Mouse (Mus musculus) kidney, adult 9 months (tissue): ENCODE data around the gene Ctsw.

Experiments
- DNase-seq: peaks from one replicate; pipeline ENCODE4 v3.0.0; 2022

Gene Ctsw

DNA sequence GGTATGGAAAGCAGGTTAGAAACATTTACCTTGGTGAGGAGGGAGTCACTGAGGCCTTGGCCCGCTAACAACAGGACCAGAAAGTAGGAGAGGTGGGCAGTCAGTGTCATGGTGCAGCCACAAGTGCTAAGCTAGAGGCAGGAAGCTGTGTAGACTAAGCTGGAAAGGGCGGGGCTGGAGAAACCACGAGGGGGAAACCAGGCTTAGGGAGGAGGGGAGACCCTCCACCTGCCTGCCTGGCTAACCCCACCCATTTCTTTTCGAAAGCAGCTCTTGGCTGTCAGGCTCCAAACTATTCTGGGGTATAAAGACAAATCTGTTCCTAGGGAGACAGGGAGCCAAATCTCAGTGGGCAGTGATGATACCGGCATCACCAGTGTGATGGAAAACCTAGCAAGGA lies at the start of gene Ctsw:
Gene Ctsw (minus strand): TSS at position 134 of the 400 bp plus-strand sequence.
- no peak for DNase-seq

DNA sequence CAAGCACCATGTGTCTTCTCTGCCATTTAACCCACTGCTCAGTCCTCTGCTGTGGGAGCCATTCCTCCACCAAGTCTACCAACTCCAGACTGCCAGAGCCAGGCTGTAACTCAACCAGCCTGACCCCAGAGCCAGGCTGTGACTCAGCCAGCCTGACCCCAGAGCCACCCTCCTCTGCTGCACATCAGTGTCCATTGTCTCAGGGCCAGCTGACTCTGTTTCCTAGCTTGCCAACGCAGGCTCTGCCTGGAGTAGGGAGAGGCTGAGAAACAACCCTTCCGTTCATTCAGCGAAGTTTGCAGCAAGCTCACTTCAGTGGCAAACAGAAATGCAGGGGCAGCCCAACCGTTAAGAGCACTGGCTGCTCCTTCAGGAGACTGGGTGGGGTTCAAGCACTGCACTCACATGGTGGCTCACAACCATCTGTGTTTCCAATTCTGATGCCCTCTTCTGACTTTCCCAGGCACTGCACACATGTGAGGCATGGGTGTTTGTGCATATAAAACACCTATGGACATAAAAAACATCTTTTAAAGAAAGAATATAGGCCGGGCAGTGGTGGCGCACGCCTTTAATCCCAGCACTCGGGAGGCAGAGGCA lies 48.7 kb upstream of the Ctsw start:
- DNase-seq = no peak

DNA sequence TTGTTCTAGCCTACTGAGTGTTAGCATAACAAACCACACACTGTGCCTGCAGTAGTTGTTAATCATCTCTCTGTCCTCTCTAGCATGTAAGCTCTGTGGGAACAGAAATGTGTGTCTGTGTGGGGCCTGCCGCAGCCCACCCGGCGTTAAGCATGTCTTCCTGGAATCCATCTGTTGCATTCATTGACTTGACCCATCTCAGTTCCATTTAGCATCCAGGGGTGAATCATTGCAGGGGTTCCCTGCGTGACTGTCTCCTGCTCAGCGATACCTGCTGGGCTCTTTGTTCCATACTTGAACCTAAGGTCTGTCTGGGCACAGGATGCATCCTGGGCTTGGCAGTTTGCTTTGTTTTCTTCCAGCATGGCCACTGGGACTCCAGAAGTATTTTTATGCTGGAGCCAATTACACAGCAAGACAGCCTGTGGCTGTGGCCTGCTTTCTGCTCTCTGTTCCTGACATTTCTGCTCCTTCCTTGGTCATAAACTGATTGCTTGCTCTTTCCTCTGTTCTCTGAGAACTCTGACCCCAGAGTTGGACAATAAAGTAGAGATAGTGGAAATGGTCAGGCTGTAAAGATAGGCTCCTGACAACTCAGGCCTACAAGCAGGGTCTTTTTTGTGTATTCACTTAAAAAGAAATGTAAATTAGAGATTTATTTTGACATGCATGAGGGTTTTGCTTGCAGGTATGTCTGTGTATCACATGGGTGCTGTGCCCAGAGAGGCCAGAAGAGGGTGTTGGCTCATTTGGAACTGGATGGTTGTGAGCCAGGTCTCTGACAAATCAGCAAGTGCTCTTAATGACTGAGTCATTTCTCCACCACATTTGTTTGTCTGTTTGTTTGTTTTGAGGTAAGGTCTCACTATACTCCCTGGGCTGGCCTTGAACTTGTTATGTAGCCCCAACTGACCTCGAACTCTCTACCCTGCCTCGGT lies 47.8 kb upstream of the Ctsw start:
- DNase-seq = peak; percentile 34

DNA sequence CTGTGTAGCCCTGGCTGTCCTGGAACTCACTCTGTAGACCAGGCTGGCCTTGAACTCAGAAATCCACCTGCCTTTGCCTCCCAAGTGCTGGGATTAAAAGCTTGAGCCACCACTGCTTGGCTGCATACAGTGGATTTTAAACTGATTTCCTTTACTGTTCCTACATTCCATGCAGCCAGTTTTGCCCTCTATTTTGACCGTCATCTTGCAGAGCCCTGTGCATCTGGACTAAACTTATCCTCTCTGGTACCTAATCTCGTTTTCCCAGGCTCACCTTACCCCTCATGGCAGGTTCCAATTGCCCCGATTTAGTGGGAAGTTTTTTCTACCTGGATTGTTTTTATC lies 44.7 kb upstream of the Ctsw start:
- DNase-seq = no peak

DNA sequence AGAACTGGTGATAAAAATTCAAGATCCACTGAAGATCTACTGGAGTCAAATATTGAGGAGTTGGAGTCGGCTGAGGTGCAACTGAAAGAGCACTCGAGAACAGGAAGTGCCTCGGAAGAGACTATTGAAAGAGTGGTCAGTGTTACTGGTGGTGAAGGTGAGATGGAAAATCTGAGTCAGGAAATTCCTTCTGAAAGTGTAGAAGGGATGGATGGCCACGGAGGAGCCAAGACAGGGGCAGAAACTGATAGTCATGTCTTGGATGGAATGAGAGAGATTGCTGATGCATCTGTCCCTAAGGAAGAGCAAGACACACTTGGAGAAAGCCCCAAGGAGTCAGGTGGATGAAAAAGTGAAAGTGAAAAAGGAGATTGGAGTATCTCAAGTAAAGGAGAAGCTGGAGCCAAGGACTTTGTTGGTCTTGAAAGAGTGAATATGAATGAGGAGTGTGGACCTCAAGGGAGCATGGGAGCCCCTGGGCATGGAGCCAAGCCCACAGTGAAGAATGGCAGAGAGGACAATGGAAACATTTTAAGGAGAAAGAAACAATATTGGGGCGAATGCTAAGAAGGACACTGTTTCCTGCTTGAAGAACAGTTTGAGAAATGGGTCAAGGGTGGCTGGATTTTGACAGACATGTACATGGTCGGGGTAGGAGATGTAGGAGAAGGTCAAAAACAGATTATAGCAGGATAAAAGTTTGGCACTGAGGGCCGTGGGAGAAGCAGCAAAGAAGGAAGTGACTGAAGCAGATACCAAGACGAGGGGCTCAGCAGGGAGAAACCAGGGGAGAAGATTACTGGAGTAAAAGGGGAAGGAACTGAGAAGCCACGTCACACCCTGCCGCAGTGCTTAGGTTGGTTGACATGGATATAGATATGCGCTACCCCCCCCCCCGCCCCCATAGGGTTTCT lies 44.0 kb upstream of the Ctsw start:
- no peak for DNase-seq

DNA sequence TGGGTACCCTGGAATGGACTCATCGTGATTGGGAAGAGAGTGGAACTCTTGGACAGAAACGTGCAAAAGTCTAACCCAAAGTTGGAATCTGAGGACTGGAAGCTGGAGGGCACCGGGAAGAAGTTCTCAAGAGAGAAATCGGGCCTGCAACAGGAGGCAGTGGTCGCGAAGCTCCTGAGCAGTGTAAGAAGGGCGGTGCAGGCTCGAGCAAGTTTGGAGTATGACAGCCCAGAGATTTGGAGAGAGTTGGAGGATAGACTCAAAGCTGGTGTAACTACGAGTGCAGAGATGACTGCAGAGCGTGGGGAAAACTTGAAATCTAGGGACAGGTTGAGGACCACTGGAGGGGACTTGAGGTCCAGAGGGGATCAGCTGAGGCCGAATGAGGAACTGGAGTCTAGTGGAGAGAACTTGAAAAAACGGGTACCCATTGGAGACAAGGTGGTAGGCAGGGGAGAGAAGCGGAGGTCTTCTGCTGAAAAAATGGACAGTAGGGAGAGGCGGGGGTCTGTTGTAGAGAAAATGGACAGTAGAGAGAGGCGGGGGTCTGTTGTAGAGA lies 42.8 kb upstream of the Ctsw start:
- DNase-seq = no peak

DNA sequence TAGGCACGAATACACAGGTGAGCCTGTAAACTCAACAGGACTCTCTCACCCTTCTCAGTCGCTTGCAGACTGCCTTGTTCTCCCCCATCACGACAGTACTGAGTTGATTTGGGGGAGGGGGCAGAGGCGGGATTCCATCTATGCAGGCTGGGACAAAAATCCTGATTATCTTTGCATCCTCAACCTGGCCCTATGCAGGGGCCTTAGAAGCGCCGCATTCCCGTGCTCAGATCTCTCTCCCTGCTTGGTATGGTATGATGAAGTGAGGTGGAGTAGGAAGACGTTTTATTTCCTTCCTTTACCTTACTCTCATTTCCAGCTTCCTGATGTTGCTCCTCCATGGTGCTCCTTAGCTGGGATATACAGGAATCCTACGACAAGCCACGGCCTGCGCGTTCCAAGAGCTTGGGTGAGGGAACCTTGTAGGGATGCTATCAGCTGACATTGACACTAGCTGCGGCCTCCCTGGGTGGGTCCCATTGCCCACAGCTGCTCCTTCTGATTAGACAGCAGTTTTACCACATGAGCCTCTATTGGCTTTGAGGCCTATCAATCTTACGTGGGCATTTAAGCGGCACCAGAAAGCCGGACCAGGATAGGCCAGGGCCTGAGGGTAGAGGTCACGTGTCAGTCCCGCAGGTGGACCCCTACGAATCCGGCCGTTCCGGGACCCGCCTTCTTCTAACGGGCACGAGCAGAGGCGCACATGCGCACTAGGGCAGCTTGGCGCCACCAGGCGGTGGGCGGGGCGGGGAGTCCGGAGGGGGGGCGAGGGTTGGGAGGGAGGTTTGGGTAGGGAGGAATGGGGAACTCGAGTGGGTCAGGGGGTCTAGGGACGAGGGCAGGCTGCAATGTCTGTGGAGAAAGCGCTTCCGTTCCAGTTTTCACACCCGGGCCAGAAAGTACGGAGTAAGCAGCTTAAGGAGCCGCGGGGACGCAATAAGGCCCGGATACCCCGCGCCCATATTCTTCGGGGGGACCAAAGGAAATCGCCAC lies 42.0 kb upstream of the Ctsw start, which contains the start of gene Snx32:
Gene Snx32 (minus strand): TSS at position 508 of the 996 bp plus-strand sequence.
- peak; percentile 99 for DNase-seq

DNA sequence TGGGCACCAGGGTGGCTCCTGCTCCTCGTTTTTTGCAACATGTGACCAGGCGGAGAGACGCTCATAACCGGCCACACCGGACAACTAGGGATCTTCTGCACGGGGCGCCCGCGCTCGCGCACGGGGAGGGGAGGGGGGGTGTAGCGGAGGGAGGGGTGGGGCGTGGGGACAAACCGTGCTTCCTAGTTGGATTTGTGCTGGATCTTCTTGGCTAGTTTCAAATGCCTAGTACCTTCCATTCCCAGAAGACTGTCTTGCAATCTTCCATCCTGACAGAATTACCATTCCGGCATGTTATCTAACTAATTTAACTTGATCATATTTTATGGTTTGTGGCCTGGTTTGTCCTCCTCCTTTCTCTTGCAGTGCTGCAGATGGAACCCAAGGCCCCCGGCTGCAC lies 35.4 kb upstream of the Ctsw start, which contains the start of gene 1700020D05Rik:
Gene 1700020D05Rik (minus strand): TSS at position 101 of the 400 bp plus-strand sequence.
- no peak for DNase-seq

DNA sequence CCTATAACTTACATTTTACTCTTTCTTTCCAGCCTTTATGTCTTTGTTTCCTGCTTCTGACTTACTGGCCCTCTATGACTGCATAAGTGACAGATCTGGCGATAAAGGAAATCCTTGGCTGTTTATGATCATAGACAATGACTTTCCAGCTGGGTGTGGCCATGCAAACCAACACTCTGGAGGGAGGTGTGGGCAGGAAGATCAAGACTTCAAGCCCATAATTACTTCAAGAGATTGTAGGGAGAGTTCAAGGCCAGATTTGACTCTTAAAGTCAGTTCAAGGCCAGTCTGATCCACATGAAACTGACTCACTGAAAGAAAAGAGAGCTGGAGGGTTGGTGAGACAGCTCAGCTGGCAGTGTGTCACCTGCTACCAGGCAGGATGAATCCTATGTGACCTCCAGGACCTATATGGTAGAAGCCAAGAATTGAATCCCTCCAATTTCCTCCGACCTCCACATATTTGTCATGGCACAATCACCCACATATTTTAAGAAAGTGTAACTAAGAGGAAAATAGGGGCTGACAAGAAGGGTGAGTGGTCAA lies 32.1 kb upstream of the Ctsw start:
- no peak for DNase-seq

DNA sequence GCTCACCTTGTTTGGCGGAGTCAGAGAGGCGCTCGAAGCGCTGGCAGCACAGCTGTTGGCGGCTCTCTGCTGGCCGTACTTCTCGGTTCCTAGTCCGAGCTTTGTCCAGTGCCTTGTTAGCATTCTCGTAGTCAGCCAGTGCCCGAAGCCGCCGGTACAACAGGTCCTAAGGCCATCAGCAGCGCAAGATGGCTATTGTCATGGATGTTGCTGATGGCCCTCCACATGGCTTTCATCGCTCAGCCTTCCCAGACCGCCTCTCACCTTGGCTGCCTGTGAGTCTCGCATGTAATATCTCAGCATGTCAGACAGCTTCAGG lies 27.7 kb upstream of the Ctsw start:
- DNase-seq = peak; percentile 17

DNA sequence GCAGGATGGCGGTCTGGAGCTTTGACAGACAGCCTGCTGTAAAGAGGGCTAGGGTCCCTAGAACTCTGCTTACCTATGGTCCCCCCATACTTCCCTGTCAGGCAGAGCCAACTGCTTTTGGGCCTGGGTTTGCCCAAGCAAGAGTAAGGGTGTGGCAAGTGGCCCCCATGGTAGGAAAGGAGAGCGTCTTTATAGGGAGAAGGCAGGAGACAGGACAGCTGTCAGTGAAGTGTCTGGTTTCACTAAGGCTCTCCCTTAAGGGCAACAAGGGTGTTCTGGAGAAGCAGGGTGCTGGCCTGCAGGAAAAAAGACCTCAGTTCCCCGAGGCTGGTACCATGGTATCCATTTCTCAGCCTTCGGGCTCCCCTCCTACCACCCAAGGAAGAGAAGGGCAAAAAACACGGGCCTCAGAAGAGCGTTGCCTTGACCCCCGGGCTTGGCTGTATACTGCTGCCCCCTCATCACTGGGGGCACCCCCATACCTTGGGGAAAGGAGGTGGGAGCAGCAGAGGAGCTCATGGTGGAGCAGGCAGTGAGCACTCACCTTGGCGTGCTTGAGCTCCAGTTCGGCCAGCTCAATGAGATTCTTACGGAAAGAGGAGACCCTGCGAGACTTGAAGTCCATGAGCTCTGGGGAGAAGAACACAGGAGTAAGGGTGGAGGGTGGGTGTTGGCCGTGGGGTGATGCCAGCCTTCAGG lies 27.2 kb upstream of the Ctsw start:
- DNase-seq = no peak

DNA sequence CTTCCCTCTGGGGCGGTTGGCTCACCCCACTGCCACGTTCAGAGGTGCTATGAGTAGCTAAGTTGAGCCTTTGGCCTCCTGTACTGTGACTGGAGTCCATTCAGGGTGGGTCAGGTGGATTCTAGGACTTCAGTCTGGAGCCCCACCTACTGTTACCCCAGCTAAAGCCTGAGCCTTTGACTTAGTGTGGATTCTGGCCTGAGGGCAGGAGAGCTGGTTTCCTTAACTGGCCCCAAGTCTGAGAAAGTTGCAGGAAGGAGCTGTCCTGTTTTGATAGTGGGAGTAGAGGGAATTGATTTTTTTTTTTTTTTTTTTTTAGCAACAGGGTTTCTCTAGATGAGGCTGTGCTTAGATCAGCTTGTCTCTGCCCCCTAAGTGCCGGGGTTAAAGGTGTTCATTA lies 26.0 kb upstream of the Ctsw start:
- peak; percentile 77 for DNase-seq

DNA sequence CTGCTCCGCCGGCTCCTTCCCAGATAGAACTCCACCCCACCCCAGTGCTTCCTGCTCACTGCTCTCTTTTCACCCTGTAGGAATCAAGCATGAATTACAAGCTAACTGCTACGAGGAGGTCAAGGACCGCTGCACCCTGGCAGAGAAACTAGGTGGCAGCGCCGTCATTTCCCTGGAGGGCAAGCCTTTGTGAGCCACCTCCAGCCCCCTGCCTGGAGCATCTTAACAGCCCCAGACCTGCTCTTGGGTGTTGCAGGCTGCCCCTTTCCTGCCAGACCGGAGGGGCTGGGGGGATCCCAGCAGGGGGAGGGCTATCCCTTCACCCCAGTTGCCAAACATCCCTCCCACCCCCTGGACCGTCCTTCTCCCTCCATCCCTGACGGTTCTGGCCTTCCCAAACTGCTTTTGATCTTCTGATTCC lies 25.0 kb upstream of the Ctsw start:
- DNase-seq = peak; percentile 61

DNA sequence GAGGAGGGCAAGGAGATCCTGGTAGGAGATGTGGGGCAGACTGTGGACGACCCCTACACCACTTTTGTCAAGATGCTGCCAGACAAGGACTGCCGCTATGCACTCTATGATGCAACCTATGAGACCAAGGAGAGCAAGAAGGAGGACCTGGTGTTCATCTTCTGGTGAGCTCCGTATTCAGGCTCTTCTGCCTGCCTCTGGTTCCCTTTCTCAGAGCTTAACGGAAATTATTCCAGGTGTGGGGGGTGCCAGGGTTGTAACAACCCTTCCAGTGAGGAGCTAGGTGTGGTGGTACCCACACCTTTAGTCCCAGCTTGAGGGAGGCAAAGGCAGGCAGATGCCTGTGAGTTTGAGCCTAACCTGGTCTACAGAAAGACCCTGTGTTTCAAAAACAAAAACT lies 24.3 kb upstream of the Ctsw start:
- DNase-seq = no peak

DNA sequence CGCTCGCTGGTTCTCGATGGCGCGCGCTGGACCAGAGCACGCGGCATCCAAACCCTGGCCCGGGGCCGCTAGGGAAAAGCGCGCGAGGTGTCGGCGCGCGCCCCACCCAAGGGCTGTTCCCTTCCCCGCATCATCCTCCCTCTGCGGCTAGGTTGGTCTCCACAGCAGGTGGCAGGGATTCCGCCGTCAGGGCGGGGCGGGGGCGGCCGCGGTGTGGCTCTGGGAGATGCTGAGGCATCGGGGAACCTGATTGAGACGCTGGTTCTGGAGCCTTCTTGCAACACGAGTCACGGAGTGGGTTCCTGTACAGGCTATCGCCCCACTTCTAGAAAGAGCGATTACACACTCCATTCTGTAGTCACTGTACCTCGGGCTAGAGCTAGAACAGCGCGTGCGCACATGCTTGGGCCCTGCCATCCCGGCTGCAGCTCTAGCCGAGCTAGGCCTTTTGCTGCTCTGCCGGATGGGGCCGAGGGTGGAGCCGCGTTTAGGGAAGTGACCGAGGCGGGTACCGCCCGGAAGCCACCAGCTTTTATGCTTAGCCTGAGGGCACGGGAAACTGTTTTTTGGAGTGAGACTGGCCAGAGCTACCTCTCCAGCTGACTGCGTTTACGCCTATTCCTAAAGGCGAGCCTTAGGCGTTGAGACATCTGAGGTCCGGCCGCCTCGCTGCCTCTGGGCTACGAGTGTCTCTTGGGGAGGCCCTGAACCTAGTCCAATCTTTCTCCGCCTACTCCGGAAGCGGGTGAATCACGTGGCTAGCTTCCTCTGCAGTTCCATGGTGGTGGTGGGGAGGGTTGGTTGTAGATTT lies 22.8 kb upstream of the Ctsw start:
- DNase-seq = peak; percentile 92

DNA sequence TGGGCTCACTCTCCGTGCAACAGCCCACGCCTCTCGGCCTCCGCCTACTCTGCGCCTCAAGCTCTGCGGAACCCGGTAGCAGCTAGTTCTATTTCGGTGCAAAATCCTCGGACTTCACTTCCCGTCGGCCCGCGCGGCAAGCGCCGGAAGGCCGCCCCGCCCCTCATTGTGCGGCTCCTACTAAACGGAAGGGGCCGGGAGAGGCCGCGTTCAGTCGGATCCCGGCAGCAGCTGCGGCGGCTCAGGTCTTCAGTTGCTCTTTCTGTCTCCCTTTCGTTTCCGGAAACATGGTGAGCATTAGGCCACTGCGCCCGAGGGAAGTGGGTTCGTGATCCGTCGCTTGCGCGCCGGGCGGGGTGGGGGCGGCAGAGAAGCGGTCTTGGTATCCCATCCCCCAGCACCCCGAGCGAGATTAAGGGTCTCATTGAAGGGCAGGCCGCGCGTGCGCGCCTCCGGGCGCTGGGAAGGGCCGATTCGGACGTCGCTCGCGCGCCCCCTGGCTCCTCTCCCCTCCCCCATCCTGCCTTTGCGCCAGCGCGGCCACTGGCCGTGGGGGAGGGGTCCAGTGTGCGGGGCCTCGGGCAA lies 22.1 kb upstream of the Ctsw start, which contains the start of gene Cfl1:
Gene Cfl1 (plus strand): TSS at position 143 of the 585 bp plus-strand sequence.
- DNase-seq = peak; percentile 97

DNA sequence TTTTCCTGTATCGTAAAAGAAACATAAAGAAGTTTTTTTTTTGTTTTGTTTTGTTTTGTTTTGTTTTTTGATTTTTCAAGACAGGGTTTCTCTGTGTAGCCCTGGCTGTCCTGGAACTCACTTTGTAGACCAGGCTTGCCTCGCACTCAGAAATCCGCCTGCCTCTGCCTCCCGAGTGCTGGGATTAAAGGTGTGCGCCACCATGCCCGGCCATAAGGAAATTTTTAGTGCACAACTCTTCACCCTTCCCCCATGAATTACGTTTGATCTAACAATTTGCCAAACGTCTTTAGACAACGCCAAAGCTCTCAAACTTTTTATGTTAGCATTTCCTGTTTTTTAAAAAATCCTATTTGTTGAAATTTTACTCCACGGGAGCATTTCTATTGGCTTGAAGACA lies 21.4 kb upstream of the Ctsw start:
- peak; percentile 45 for DNase-seq

DNA sequence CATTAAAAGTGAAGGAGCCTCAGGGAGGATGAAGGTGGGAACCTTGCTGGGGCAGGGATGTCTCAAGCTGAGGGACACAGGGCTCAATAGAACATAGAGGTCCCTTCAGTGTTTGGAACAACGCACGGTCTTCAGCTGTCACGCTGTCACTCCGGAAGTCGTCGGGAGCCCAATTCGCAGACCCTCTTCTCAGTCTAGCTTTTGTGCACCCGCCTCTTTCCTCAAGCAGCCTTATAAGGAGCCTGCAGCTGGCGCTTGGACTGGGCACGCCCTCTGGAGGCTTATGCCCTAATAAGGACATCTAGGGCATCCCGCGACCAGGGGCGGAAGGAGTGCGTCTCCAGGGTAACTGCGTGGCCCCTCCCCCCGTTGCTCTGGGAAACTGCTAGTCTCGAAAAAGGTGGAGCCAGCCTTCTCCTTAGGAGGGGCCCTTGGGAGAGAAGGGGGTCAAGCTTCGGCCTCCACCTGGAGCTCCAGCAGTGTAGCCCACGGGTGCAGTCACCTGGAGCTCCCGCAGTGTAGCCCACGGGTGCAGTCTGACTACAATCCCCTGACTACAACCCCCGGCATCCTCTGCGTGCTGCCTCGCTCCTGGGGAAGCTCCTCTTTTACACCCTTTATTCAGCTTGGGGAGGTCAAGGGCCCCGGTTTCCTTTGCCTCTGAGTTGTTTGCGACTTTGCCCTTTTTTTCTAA lies 20.7 kb upstream of the Ctsw start:
- peak; percentile 99 for DNase-seq
